Mouse (Mus musculus) heart, postnatal 0 days (tissue): ENCODE measurements at regions not wholly inside any gene's neighbourhood (a gene's known extent, or its start where the extent isn't known, plus 50 kb on each side); places are given as distances from the start of the nearest gene placed in this dataset.

Source experiments
- ATAC-seq: fragments of 200-750 bp; cut with Nextera tagmentation; 2 replicates; pipeline ENCODE4 v1.8.0; 2017; ENCODE audit warnings: low read depth, moderate number of reproducible peaks, moderate library complexity; ENCODE audit not compliant: insufficient read depth
- DNase-seq: peaks from one replicate; pipeline ENCODE4 v3.0.0-alpha.2; 2016; ENCODE audit warnings: low spot score
- H3K27ac ChIP-seq: fragments of 300-500 bp; sonication (generic); 2 replicates; pipeline ENCODE4 v1.5.1; 2014; ENCODE audit warnings: low read depth, mild to moderate bottlenecking
- H3K27me3 ChIP-seq: fragments of 300-500 bp; sonication (generic); 2 replicates; pipeline ENCODE4 v1.6.1; 2014; ENCODE audit warnings: low read length, mixed read lengths; ENCODE audit not compliant: control insufficient read depth, insufficient read depth
- H3K36me3 ChIP-seq: fragments of 300-500 bp; sonication (generic); replicated peaks from 2 replicates; pipeline ENCODE4 v1.6.1; 2014; ENCODE audit warnings: low read length, mixed read lengths; ENCODE audit not compliant: control insufficient read depth, insufficient read depth
- H3K4me1 ChIP-seq: fragments of 300-500 bp; sonication (generic); 2 replicates; pipeline ENCODE4 v1.6.1; 2014; ENCODE audit warnings: antibody characterized with exemption; ENCODE audit not compliant: control insufficient read depth, insufficient read depth
- H3K4me2 ChIP-seq: fragments of 300-500 bp; sonication (generic); 2 replicates; pipeline ENCODE4 v1.6.1; 2014; ENCODE audit warnings: low read depth, mild to moderate bottlenecking, low read length, moderate library complexity
- H3K4me3 ChIP-seq: fragments of 300-500 bp; sonication (generic); 2 replicates; pipeline ENCODE4 v1.5.1; 2014; ENCODE audit warnings: low read depth, low read length
- H3K9ac ChIP-seq: fragments of 300-500 bp; sonication (generic); replicated peaks from 2 replicates; pipeline ENCODE4 v1.6.1; 2014; ENCODE audit warnings: low read depth, low read length, mixed read lengths
- H3K9me3 ChIP-seq: fragments of 300-500 bp; sonication (generic); replicated peaks from 2 replicates; pipeline ENCODE4 v1.6.1; 2016; ENCODE audit warnings: low read length; ENCODE audit not compliant: control insufficient read depth
- CTCF ChIP-seq: IDR thresholded peaks from 2 replicates; pipeline ENCODE4 v1.5.1; 2016; ENCODE audit warnings: antibody characterized with exemption, control low read depth, low read depth
- EP300 ChIP-seq: IDR thresholded peaks from 2 replicates; pipeline ENCODE4 v1.6.1; 2016; ENCODE audit warnings: antibody characterized with exemption, low read depth
- WGBS: fragments of 180-500 bp; shearing (Covaris S2); extraction: QIAGEN DNeasy Blood & Tissue Kit; methylation state at CpG from one replicate; pipeline ENCODE4 v1.1.7; 2014; 5-methylcytosine and 5-hydroxymethylcytosine counted together

GRCm38 (mm10) chr1:19754346-19754745 is 545.6 kb downstream of the Tfap2b start:
- Histone ChIP-seq H3K27ac (no peak overlapping the region), H3K4me2 (no peak overlapping the region), H3K4me3 (no peak overlapping the region), H3K9ac (no peak overlapping the region), H3K9me3 (no peaks in the 10 kb centered on the region), H3K4me1 (no peaks in the 10 kb centered on the region), H3K36me3 (no peaks in the 10 kb centered on the region), H3K27me3 (no peaks in the 10 kb centered on the region)
- ATAC-seq (no peak), DNase-seq (no peak)
- no peak for TF ChIP-seq CTCF
- no peak for TF ChIP-seq EP300
- WGBS, result 78% methylated on average over 2 of the region's 2 CpGs

- TF ChIP-seq EP300 (no peak), CTCF (no peak)
- ATAC-seq, result no peak
- 69% methylated on average over 3 of the region's 3 CpGs for WGBS
- no peak overlapping the region for H3K9ac ChIP-seq
- no peaks in the 10 kb centered on the region for H3K36me3 ChIP-seq
- no peaks in the 10 kb centered on the region for H3K9me3 ChIP-seq
- no peak overlapping the region for H3K27ac ChIP-seq
- DNase-seq, result no peak
- H3K27me3 ChIP-seq, result no peaks in the 10 kb centered on the region
- no peak overlapping the region for H3K4me2 ChIP-seq
- no peak overlapping the region for H3K4me3 ChIP-seq
- H3K4me1 ChIP-seq, result no peaks in the 10 kb centered on the region
Measured at GRCm38 (mm10) chr1:19757921-19758436, 549.3 kb downstream of the Tfap2b start.

- no peak for ATAC-seq
- Histone ChIP-seq H3K27me3 (no peaks in the 10 kb centered on the region), H3K27ac (no peak overlapping the region), H3K4me3 (no peak overlapping the region), H3K4me2 (no peak overlapping the region), H3K4me1 (no peaks in the 10 kb centered on the region), H3K9me3 (no peaks in the 10 kb centered on the region), H3K36me3 (no peaks in the 10 kb centered on the region), H3K9ac (no peak overlapping the region)
- no peak for TF ChIP-seq EP300
- TF ChIP-seq CTCF, result no peak
- no peak for DNase-seq
Measured at GRCm38 (mm10) chr1:19766879-19767278, 558.2 kb downstream of the Tfap2b start.

GRCm38 (mm10) chr1:19772266-19772665 is 563.6 kb downstream of the Tfap2b start:
- Histone ChIP-seq H3K27ac (no peak overlapping the region), H3K9me3 (no peaks in the 10 kb centered on the region), H3K4me3 (no peak overlapping the region), H3K4me1 (no peaks in the 10 kb centered on the region), H3K36me3 (no peaks in the 10 kb centered on the region), H3K27me3 (no peaks in the 10 kb centered on the region), H3K4me2 (no peak overlapping the region), H3K9ac (no peak overlapping the region)
- DNase-seq (no peak), ATAC-seq (no peak)
- TF ChIP-seq CTCF, result no peak

GRCm38 (mm10) chr1:19774502-19774901 is 565.8 kb downstream of the Tfap2b start:
- DNase-seq (no peak), ATAC-seq (no peak)
- Histone ChIP-seq H3K4me3 (no peak overlapping the region), H3K27me3 (no peaks in the 10 kb centered on the region), H3K27ac (no peak overlapping the region), H3K4me1 (no peaks in the 10 kb centered on the region), H3K9ac (no peak overlapping the region), H3K36me3 (no peaks in the 10 kb centered on the region), H3K9me3 (no peaks in the 10 kb centered on the region), H3K4me2 (no peak overlapping the region)
- WGBS, result 67% methylated on average over 1 of the region's 1 CpGs
- TF ChIP-seq EP300 (no peak), CTCF (no peak)

- TF ChIP-seq CTCF (no peak), EP300 (no peak)
- WGBS, result 59% methylated on average over 1 of the region's 1 CpGs
Measured at GRCm38 (mm10) chr1:19777542-19777941, 568.8 kb downstream of the Tfap2b start.

More at GRCm38 (mm10) chr1:19777542-19777941, 568.8 kb downstream of the Tfap2b start:
- DNase-seq (no peak), ATAC-seq (no peak)
- Histone ChIP-seq H3K9ac (no peak overlapping the region), H3K4me2 (no peak overlapping the region), H3K9me3 (no peaks in the 10 kb centered on the region), H3K4me1 (no peaks in the 10 kb centered on the region), H3K4me3 (no peak overlapping the region), H3K27ac (no peak overlapping the region), H3K27me3 (no peaks in the 10 kb centered on the region), H3K36me3 (no peaks in the 10 kb centered on the region)
